Mouse (Mus musculus): Measurements from ENCODE around the gene Pabpn1l. TPM values are rescaled to one million over a fixed set of nuclear protein-coding genes. Genes with fewer than 3 reads are reported as not detected.

Gene Pabpn1l
- polyA plus RNA-seq, 1 experiment, result 0.13 TPM

DNA sequence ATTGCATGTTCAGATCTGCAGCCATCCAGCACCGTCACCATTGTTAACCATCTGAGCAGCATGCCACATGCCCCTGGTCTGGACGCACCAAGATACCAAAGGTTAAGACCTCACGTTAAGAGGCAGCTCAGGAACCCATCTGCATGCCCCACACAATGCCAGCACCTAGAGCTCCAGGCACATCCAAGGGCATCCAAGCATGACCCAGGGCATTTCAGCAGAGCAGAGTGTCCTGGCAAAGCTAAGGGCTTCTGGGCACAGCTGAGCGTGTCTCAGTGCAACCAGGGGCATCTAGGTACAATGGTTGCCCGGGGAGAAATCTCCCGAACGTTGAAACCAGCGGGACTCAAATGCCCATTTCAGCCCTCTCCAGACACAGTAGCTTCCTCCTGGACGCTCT is 21.9 kb downstream of the Pabpn1l start:
- DNase-seq (ENCODE audit: low read depth in 1 of 2, low spot score in 2 of 2), result no peak
- Histone ChIP-seq H3K4me1 (ENCODE audit: control insufficient read depth, insufficient read depth, insufficient read length) (peaks cover 5% of the 10 kb centered on the region; the same call in 1 of the 2 replicates), H3K4me3 (ENCODE audit: extremely low read depth, insufficient read depth, insufficient read length) (no peak overlapping the region), H3K27me3 (ENCODE audit: control insufficient read depth, insufficient read depth, low read length) (no peaks in the 10 kb centered on the region), H3K27ac (ENCODE audit: insufficient read depth, low read length) (no peak overlapping the region), H3K36me3 (ENCODE audit: control insufficient read depth, insufficient read depth, low read length) (peaks cover 9% of the 10 kb centered on the region)
- TF ChIP-seq CTCF (IDR thresholded peaks at IDR 0.05; ENCODE audit: extremely low read depth, insufficient read depth, insufficient read length, insufficient replicate concordance) (no peak), POLR2A (IDR thresholded peaks at IDR 0.05; ENCODE audit: low read depth, low read length) (no peak)
- 93% methylated on average over 9 of the region's 9 CpGs for WGBS

DNA sequence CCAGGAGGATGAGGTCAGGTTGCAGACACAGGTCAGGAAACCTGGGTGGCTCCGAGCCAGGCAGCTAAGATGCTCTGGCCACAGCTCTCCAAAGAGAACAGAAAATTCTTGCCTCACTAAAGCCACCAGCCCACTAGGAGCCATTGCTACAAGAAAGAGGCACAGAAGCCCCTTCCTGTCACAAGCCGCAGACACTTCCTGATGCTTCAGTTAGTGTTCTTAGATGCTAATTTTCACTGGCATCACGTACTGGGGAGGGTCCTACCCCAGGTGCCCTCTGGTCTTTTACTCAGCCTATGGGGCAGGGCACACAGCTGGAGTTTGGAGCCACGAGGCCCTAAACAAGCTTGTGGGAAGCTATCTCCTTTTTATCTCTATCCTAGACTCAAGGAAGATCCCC is 26.5 kb downstream of the Pabpn1l start:
- Histone ChIP-seq H3K4me3 (ENCODE audit: extremely low read depth, insufficient read depth, insufficient read length) (no peak overlapping the region), H3K36me3 (ENCODE audit: control insufficient read depth, insufficient read depth, low read length) (peaks cover 16% of the 10 kb centered on the region), H3K27me3 (ENCODE audit: control insufficient read depth, insufficient read depth, low read length) (no peaks in the 10 kb centered on the region), H3K4me1 (ENCODE audit: control insufficient read depth, insufficient read depth, insufficient read length) (no peaks in the 10 kb centered on the region), H3K27ac (ENCODE audit: insufficient read depth, low read length) (0 out of 2 replicates have a peak overlapping the region, but pooled peaks have one; percentile 16)
- WGBS, result 32% methylated on average over 4 of the region's 4 CpGs
- TF ChIP-seq CTCF (IDR thresholded peaks at IDR 0.05; ENCODE audit: extremely low read depth, insufficient read depth, insufficient read length, insufficient replicate concordance) (no peak), POLR2A (IDR thresholded peaks at IDR 0.05; ENCODE audit: low read depth, low read length) (no peak)
- DNase-seq (ENCODE audit: low read depth in 1 of 2, low spot score in 2 of 2), result no peak

DNA sequence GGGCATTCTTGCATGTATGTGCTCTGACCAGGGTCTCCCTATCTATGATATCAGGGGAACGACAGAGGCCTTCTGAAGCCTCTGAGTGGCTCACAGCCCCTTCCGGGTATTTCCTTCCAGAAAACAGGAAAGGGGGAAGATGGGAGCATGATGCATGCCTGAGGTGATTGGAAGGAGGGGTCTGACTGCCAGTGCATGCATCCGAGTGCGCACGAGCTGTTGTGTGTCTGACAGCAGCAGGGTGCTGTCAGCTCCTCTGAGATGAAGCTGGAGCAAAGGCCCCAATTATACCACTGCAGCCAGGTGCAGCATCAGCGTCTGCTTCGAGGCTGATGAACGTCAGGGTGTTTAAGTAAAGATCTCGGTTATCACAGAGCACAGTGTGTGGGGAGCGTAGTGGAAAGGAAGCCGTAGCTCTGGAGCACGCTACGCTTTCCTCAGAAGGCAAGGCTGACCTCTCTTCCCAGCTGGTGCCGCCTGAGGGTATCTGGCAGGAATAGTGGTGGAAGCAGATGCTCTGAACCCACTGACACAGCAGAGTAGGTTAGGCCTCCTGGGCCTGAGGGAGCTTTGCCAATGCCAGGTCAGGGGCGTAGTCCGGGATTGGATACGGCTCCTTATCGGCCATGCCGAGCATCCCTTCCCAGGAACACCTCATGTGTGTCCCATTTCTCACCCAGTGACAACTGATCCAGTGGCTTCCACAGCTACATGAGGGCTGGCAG is 28.6 kb downstream of the Pabpn1l start:
- Histone ChIP-seq H3K27me3 (ENCODE audit: control insufficient read depth, insufficient read depth, low read length) (no peaks in the 10 kb centered on the region), H3K27ac (ENCODE audit: insufficient read depth, low read length) (no peak overlapping the region), H3K4me1 (ENCODE audit: control insufficient read depth, insufficient read depth, insufficient read length) (no peaks in the 10 kb centered on the region), H3K36me3 (ENCODE audit: control insufficient read depth, insufficient read depth, low read length) (peaks cover 17% of the 10 kb centered on the region), H3K4me3 (ENCODE audit: extremely low read depth, insufficient read depth, insufficient read length) (no peak overlapping the region)
- WGBS, result 92% methylated on average over 19 of the region's 19 CpGs
- no peak for TF ChIP-seq CTCF (IDR thresholded peaks at IDR 0.05; ENCODE audit: extremely low read depth, insufficient read depth, insufficient read length, insufficient replicate concordance)
- no peak for DNase-seq (ENCODE audit: low read depth in 1 of 2, low spot score in 2 of 2)

DNA sequence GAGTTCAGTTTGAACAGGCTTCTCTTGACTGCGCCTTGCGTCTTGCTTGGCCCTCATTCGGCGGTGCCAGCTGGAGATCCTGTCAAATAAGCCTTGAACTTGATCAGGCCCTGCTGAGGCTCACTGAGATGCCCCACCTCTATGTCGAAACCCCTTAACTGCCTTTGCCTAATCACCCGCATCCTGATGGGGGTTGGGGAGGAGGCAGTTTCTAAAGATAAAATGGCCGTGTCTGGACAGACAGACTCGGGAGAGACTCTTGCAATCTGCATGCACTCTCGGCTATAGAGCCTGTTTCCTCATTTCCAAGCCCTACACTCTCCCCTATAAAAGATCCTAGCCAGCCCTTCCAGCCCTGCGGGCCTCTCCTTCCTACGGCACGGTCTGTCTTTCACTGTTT is 29.3 kb downstream of the Pabpn1l start:
- H3K36me3 ChIP-seq (ENCODE audit: control insufficient read depth, insufficient read depth, low read length), result peaks cover 13% of the 10 kb centered on the region
- no peak overlapping the region for H3K27ac ChIP-seq (ENCODE audit: insufficient read depth, low read length)
- no peak for DNase-seq (ENCODE audit: low read depth in 1 of 2, low spot score in 2 of 2)
- H3K4me3 ChIP-seq (ENCODE audit: extremely low read depth, insufficient read depth, insufficient read length), result no peak overlapping the region
- H3K4me1 ChIP-seq (ENCODE audit: control insufficient read depth, insufficient read depth, insufficient read length), result no peaks in the 10 kb centered on the region
- TF ChIP-seq CTCF (IDR thresholded peaks at IDR 0.05; ENCODE audit: extremely low read depth, insufficient read depth, insufficient read length, insufficient replicate concordance) (no peak), POLR2A (IDR thresholded peaks at IDR 0.05; ENCODE audit: low read depth, low read length) (no peak)
- H3K27me3 ChIP-seq (ENCODE audit: control insufficient read depth, insufficient read depth, low read length), result no peaks in the 10 kb centered on the region
- WGBS, result 88% methylated on average over 12 of the region's 12 CpGs

DNA sequence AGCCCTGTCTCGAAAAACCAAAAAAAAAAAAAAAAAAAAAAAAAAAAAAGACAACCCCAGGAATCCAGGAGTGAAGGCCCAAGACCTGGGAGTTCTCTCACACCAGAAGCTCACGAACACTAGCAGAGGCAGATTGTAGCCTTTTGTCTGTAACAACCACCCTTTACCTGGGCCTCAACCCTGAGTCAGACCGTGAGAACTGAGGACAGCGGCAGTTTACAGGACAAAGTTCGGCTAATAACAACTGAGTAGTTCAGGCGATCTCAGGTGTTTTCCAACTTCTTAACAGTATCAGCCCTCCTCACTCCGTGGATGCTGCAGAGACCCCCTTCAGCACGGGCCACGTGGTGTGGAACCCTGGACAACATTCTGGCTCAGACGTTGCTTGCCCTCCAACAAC is 35.8 kb downstream of the Pabpn1l start:
- Histone ChIP-seq H3K4me1 (ENCODE audit: control insufficient read depth, insufficient read depth, insufficient read length) (no peaks in the 10 kb centered on the region), H3K27ac (ENCODE audit: insufficient read depth, low read length) (no peak overlapping the region), H3K27me3 (ENCODE audit: control insufficient read depth, insufficient read depth, low read length) (no peaks in the 10 kb centered on the region), H3K36me3 (ENCODE audit: control insufficient read depth, insufficient read depth, low read length) (peaks cover 6% of the 10 kb centered on the region), H3K4me3 (ENCODE audit: extremely low read depth, insufficient read depth, insufficient read length) (no peak overlapping the region)
- DNase-seq (ENCODE audit: low read depth in 1 of 2, low spot score in 2 of 2), result no peak
- WGBS, result 87% methylated on average over 10 of the region's 10 CpGs
- TF ChIP-seq CTCF (IDR thresholded peaks at IDR 0.05; ENCODE audit: extremely low read depth, insufficient read depth, insufficient read length, insufficient replicate concordance), result no peak
- no peak for TF ChIP-seq POLR2A (IDR thresholded peaks at IDR 0.05; ENCODE audit: low read depth, low read length)

DNA sequence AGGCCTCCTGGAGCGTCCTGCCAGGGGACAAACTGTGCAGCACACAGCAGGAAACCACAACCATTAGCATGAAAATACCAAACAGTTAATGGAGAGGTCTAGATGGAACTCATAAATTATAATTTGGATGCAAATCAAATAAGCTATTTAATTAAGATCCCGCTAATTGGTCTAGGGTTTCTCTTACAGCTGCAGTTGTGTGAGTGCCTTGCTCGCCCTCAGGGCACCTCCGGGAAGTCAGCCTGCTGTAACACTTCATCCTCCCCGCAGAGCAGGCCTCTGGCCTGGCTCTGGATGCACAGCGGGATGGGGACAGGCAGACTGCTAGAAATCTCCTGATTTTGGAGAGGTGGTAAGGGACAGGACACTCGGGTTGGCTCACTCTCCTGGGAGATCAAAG is 36.4 kb downstream of the Pabpn1l start:
- Histone ChIP-seq H3K27ac (ENCODE audit: insufficient read depth, low read length) (no peak overlapping the region), H3K36me3 (ENCODE audit: control insufficient read depth, insufficient read depth, low read length) (peaks cover 4% of the 10 kb centered on the region), H3K4me1 (ENCODE audit: control insufficient read depth, insufficient read depth, insufficient read length) (no peaks in the 10 kb centered on the region), H3K4me3 (ENCODE audit: extremely low read depth, insufficient read depth, insufficient read length) (no peak overlapping the region), H3K27me3 (ENCODE audit: control insufficient read depth, insufficient read depth, low read length) (no peaks in the 10 kb centered on the region)
- no peak for DNase-seq (ENCODE audit: low read depth in 1 of 2, low spot score in 2 of 2)
- no peak for TF ChIP-seq POLR2A (IDR thresholded peaks at IDR 0.05; ENCODE audit: low read depth, low read length)
- TF ChIP-seq CTCF (IDR thresholded peaks at IDR 0.05; ENCODE audit: extremely low read depth, insufficient read depth, insufficient read length, insufficient replicate concordance), result no peak
- 88% methylated on average over 7 of the region's 7 CpGs for WGBS

DNA sequence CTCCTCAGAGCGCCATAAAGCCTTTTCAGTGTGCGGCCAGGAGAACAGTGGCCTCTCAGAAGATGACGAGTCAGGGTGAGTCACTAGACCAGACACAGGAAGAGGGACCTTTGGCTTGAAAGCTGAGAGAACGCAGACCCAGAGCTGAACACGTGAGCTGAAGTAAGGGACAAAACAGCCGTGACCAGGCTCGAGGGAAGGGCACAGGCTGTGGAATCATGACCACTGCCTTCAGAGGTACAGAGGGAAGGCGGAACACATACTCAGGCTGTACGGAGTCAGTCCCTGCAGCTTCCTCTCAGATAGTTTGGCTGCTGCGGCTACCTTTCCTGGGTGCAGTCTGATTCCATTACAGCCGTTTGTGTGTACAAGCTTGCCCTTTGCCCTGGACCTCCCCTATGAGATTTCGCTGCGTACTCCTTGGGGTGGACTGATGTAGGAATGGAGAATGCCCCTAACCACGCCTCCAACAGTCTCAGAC is 37.1 kb downstream of the Pabpn1l start:
- WGBS, result 78% methylated on average over 14 of the region's 14 CpGs
- no peaks in the 10 kb centered on the region for H3K4me1 ChIP-seq (ENCODE audit: control insufficient read depth, insufficient read depth, insufficient read length)
- no peak overlapping the region for H3K27ac ChIP-seq (ENCODE audit: insufficient read depth, low read length)
- peaks cover 4% of the 10 kb centered on the region; the same call in 1 of the 2 replicates for H3K36me3 ChIP-seq (ENCODE audit: control insufficient read depth, insufficient read depth, low read length)
- no peak for TF ChIP-seq POLR2A (IDR thresholded peaks at IDR 0.05; ENCODE audit: low read depth, low read length)
- TF ChIP-seq CTCF (IDR thresholded peaks at IDR 0.05; ENCODE audit: extremely low read depth, insufficient read depth, insufficient read length, insufficient replicate concordance), result no peak
- H3K27me3 ChIP-seq (ENCODE audit: control insufficient read depth, insufficient read depth, low read length), result no peaks in the 10 kb centered on the region
- no peak overlapping the region for H3K4me3 ChIP-seq (ENCODE audit: extremely low read depth, insufficient read depth, insufficient read length)
- no peak for DNase-seq (ENCODE audit: low read depth in 1 of 2, low spot score in 2 of 2)

All from spleen, adult 2 months (tissue).